21 mouse cellular contexts compared by ENCODE assay signal in the genomic region with DNA sequence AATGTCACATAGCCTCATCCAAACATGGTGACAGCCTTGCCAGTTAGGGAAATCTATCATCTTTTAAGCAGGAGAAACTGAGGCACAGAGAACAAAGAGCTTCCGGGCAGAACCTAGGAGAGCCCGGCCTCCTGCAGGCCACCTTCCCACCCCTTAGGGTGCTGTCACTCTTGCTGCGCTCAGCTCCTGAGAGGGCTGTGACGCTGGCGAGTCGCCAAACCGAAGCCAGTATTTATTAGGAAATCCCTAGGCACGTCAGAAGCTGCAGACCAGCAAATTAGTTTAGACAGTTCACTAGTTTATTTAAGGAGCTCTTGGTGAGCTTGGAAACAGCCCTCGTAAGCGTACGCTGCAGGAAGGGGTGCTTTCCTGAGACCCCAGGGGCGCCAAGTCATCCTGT.
DNase-seq lines count a peak whose midpoint lies in the region; ATAC-seq and TF ChIP-seq lines count a peak whose summit lies in the region.
"Had no signal": no experiment of that assay in that cellular context is flagged by ENCODE, and none has a peak within 500 bp of the region (broad histone marks: within the 10 kb centered on the region; RNA-seq: fewer than 3 reads in every experiment).

No protein-coding gene starts in this region.

- H3K27me3 ChIP-seq in embryonic facial prominence, embryonic 14.5 days (replicated peaks; ENCODE audit: control insufficient read depth, insufficient read depth, low read length) = peaks cover 14% of the 10 kb centered on the region
- H3K27me3 ChIP-seq in embryonic facial prominence, embryonic 10.5 days (replicated peaks; ENCODE audit: low read depth, poor library complexity, severe bottlenecking) = peaks cover 92% of the 10 kb centered on the region
- H3K27me3 ChIP-seq in kidney, adult 2 months (replicated peaks; ENCODE audit: control insufficient read depth, insufficient read depth, low read length) = no peaks in the 10 kb centered on the region

- no peak for TF ChIP-seq POLR2A in kidney, adult 2 months (IDR thresholded peaks at IDR 0.05; ENCODE audit: low read depth, low read length)

- no peaks in the 10 kb centered on the region for H3K36me3 ChIP-seq in embryonic facial prominence, embryonic 14.5 days (ENCODE audit: control insufficient read depth, insufficient read depth, low read length)
- H3K36me3 ChIP-seq in embryonic facial prominence, embryonic 10.5 days (replicated peaks) = no peaks in the 10 kb centered on the region
- no peaks in the 10 kb centered on the region for H3K36me3 ChIP-seq in kidney, adult 2 months (ENCODE audit: control insufficient read depth, insufficient read depth, low read length)
- H3K36me3 ChIP-seq: embryonic facial prominence, embryonic 13.5 days; forebrain, embryonic 12.5 days; heart, embryonic 13.5 days; limb, embryonic 12.5 days; liver, embryonic 15.5 days had no signal

- TF ChIP-seq CTCF in kidney, adult 2 months (conservative IDR thresholded peaks at IDR 0.05; ENCODE audit: insufficient read depth, insufficient read length, low read depth, low read length) = no peak

- no peak overlapping the region for H3K27ac ChIP-seq in embryonic facial prominence, embryonic 14.5 days (replicated peaks; ENCODE audit: low read depth, low read length)
- H3K27ac ChIP-seq in embryonic facial prominence, embryonic 10.5 days (replicated peaks) = no peak overlapping the region; the same call in 1 of the 2 replicates
- no peak overlapping the region for H3K27ac ChIP-seq in kidney, adult 2 months (ENCODE audit: insufficient read depth, low read depth, low read length)
- H3K27ac ChIP-seq: embryonic facial prominence, embryonic 13.5 days; forebrain, embryonic 12.5 days; heart, embryonic 13.5 days; layer of hippocampus, adult 2 months; left cerebral cortex, adult 2 months; limb, embryonic 12.5 days; liver, embryonic 15.5 days had no signal

- H3K4me1 ChIP-seq in embryonic facial prominence, embryonic 14.5 days (ENCODE audit: control insufficient read depth, insufficient read depth, low read length) = peaks cover 6% of the 10 kb centered on the region; the same call in 1 of the 2 replicates
- peaks cover 37% of the 10 kb centered on the region for H3K4me1 ChIP-seq in embryonic facial prominence, embryonic 10.5 days
- no peaks in the 10 kb centered on the region for H3K4me1 ChIP-seq in kidney, adult 2 months (ENCODE audit: control insufficient read depth, insufficient read depth, low read length)
- H3K4me1 ChIP-seq: liver, embryonic 15.5 days had no signal

- no peak overlapping the region for H3K4me3 ChIP-seq in embryonic facial prominence, embryonic 14.5 days (ENCODE audit: low read depth, low read length)
- H3K4me3 ChIP-seq in embryonic facial prominence, embryonic 10.5 days = no peak overlapping the region
- no peak overlapping the region for H3K4me3 ChIP-seq in kidney, adult 2 months (ENCODE audit: insufficient read depth, low read depth, low read length)
- H3K4me3 ChIP-seq: embryonic facial prominence, embryonic 13.5 days; forebrain, embryonic 12.5 days; heart, embryonic 13.5 days; layer of hippocampus, adult 2 months; left cerebral cortex, adult 2 months; limb, embryonic 12.5 days; liver, embryonic 15.5 days had no signal

- 45% methylated on average over 12 of the region's 12 CpGs for WGBS in embryonic facial prominence, embryonic 14.5 days
- 64% methylated on average over 12 of the region's 12 CpGs for WGBS in embryonic facial prominence, embryonic 10.5 days
- WGBS in kidney, adult 2 months = 52% methylated on average over 12 of the region's 12 CpGs

- H3K9ac ChIP-seq in embryonic facial prominence, embryonic 14.5 days (ENCODE audit: low read depth, low read length) = no peak overlapping the region
- H3K9ac ChIP-seq: embryonic facial prominence, embryonic 13.5 days; forebrain, embryonic 12.5 days; heart, embryonic 13.5 days; limb, embryonic 12.5 days; liver, embryonic 15.5 days had no signal

- no peaks in the 10 kb centered on the region for H3K9me3 ChIP-seq in embryonic facial prominence, embryonic 14.5 days (ENCODE audit: control insufficient read depth, low read length)
- H3K9me3 ChIP-seq in embryonic facial prominence, embryonic 10.5 days = no peaks in the 10 kb centered on the region
- H3K9me3 ChIP-seq: embryonic facial prominence, embryonic 13.5 days; forebrain, embryonic 12.5 days; heart, embryonic 13.5 days; limb, embryonic 12.5 days; liver, embryonic 15.5 days had no signal

- H3K4me2 ChIP-seq in embryonic facial prominence, embryonic 14.5 days (ENCODE audit: low read depth, low read length) = no peak overlapping the region
- H3K4me2 ChIP-seq: embryonic facial prominence, embryonic 13.5 days; forebrain, embryonic 12.5 days; heart, embryonic 13.5 days; limb, embryonic 12.5 days; liver, embryonic 15.5 days had no signal

- DNase-seq in embryonic facial prominence, embryonic 14.5 days (ENCODE audit: low spot score) = peak; percentile 70
- no peak for DNase-seq in embryonic facial prominence, embryonic 10.5 days (ENCODE audit: low spot score)
- peak; percentile 68 to 75 for DNase-seq in kidney, postnatal 4 days
- no peak for DNase-seq in kidney, adult 2 months
- peak; percentile 24 for DNase-seq in right cerebral cortex, postnatal 14 days
- no peak for DNase-seq in right cerebral cortex, postnatal 25 days
- peak; percentile 61 to 74 for DNase-seq in lung, postnatal 4 days
- no peak for DNase-seq in spleen, postnatal 10 days (ENCODE audit: low spot score in 2 of 2)
- DNase-seq: cerebellum, adult 2 months; gastrocnemius, postnatal 36 days; heart, postnatal 4 days; spleen, adult 18-20 months had no signal

- peak; percentile 38; the same call in 1 of the 2 replicates for ATAC-seq in embryonic facial prominence, embryonic 14.5 days (ENCODE audit: low read depth)
- ATAC-seq: intestine, embryonic 16.5 days; Patski had no signal

Comparison
In these comparisons a context has a peak if more than half of its experiments do, and no peak if none do; other contexts are left out.
1. DNase-seq: peak in embryonic facial prominence, embryonic 14.5 days (single experiment), kidney, postnatal 4 days (2 of 2), right cerebral cortex, postnatal 14 days (single experiment) and lung, postnatal 4 days (2 of 2); none in embryonic facial prominence, embryonic 10.5 days (single experiment), kidney, adult 2 months (single experiment), right cerebral cortex, postnatal 25 days (single experiment) and spleen, postnatal 10 days (0 of 2).